Mouse (Mus musculus) layer of hippocampus, adult 8-10 months (tissue): ENCODE results near the gene Naa60. TPM values are rescaled to one million over a fixed set of nuclear protein-coding genes. Genes with fewer than 3 reads are reported as not detected.

Experiments
- DNase-seq, 2 experiments: peaks; one replicate each; pipeline ENCODE4 v3.0.0; 2022; ENCODE audit warnings: low spot score in 2 of 2
- total RNA-seq, 4 experiments: library from RNA; stranded (reverse); gene quantifications; 2 replicates each; pipeline ENCODE4 v1.2.4; 2022

Gene Naa60
- total RNA-seq, 4 experiments from 2014 or later = 96.9 to 125 (median 103) TPM

GRCm38 (mm10) chr16:3885065-3885670, 13.0 kb downstream of the Naa60 start:
- DNase-seq = no peak

DNA sequence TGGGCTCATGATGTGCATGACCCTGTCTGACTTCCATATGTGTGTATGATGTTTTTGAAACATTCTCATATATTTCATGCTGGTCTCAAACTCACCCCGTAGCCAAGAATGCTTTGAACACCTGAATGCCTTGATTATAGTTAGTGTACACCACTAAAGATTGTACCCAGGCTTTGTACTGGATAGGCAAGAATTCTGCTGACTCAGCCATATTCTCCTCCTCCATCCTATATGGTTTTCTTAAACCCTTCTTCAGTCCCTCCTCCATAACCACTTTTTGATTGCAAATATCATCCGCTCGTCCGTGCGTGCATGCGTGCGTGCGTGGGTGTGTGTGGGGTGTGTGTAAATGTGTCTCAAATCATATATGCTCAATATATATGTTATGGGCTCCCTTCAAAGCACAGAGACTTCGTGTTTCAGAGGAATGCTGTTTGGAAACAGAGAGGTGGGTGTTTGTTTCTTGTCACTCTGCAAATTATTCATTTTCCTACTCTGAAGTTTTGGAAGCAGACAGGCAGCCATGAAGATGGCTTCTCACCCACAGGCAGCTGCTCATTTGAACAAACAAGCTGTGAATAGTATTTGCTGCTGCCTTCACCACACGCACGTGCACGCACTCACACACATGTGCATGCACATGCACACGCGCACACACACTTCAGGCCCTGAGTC, 19.6 kb downstream of the Naa60 start:
- no peak for DNase-seq

DNA sequence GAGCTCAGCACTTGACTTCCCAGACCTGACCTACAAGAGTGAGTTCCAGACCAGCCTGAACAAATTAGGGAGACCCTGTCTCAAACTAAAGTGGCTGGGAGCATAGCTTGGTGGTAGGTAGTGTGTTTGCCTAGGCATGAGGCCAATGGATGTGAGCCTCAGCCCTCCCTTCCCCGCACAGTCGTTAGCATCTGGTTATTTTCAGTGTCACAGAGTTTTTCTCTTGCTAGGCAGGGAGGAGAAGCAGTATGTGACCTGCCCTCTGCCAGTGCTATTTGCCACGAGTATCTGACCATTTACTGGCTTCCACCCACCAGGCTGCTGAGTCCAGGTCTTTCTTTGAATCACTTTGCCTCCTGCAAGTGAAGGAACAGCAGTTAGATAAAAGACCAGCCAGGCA, 21.6 kb downstream of the Naa60 start:
- no peak for DNase-seq

GRCm38 (mm10) chr16:3895173-3895792, 23.1 kb downstream of the Naa60 start:
- DNase-seq = no peak

DNA sequence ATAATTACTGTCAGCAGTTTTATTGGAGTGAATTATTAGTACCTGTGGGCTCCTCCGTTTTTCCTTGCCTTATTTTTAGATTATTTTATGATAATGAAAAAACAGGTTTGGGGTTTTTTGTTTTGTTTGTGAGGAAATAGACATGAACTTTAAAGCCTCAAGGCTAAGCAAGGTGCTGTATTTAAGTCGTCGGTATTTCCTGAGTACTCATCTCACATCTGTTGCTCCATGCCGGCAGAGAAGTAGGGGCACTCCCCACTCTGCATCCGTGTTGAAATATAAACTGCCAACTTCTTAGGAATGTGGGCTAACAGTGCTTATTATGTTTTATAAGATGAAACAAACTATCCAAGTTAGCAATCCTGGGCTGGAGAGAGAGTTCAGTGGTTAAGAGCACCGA, 23.9 kb downstream of the Naa60 start:
- DNase-seq = no peak

DNA sequence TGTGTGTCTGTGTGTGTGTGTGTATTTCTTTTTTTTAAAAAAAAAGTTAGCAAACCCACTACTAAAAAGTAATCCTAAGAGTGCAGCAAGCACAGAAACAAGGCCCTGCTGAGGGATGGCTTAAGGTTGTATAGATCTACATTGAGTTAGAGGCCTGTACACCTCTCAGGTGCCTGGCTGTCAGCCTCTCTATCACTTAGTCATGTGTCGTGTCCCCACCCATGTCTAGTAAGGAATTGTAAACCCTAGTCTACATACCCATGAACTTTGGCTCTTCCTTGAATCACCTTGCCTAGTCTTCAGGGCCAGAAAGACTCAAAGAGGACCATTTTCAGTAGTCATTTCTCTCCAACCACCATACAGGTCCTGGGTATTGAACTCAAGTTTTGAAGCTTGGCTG, 24.4 kb downstream of the Naa60 start:
- DNase-seq = no peak

DNA sequence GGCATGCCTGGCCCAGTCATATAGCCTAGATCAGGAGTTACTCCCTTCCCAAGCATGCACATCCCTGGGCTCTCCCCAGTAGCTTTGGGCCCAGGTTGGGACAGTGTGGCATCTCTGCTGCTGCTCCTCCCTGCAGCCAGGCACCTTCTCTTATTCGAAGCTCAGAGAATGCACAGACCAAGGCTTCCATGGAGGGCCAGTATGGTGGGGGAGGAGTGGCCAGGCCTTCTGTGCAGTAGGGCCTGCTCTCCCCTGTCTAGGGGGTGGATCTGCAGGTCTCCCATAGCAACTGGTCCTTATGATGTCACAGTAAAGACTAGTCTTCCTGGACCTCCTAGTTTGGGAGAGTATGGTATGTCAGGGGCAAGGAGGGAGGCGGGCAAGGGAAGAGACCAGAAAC, 35.3 kb downstream of the Naa60 start:
- DNase-seq = no peak

DNA sequence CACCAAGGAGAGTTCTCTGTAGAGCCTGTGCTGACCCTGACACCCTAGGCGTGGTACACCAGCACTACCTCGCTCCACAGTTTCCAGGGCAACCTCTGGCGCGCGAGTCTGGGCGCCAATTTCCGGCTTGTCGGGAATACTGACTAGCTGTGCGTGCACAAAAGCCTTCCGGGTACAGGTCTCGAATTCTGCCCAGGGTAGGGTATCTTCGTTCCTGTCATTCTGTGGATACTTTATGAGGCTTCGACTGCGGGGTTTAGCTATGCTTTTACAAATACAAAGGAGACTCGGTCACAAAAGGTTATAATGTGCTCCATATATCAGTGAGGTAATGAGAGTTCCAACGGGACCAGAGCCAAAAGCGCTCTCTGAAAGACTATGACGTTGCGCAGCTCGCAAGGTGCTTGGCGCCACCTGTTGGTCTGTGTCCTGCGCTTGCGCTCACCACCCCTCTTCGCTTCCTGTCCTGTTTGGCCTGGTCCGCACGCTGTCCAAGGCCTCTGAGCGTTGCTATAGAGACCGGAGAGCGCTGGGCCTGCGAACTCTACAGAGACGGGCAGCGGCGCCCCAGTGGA, 36.4 kb downstream of the Naa60 start, which contains the start of the genes 1700037C18Rik and Cluap1:
Gene 1700037C18Rik, minus strand, starts transcription at position 153 of the 575 bp plus-strand sequence.
Gene Cluap1, plus strand, starts transcription at position 265 of the 575 bp plus-strand sequence.
- DNase-seq = peak; percentile 94 to 96

DNA sequence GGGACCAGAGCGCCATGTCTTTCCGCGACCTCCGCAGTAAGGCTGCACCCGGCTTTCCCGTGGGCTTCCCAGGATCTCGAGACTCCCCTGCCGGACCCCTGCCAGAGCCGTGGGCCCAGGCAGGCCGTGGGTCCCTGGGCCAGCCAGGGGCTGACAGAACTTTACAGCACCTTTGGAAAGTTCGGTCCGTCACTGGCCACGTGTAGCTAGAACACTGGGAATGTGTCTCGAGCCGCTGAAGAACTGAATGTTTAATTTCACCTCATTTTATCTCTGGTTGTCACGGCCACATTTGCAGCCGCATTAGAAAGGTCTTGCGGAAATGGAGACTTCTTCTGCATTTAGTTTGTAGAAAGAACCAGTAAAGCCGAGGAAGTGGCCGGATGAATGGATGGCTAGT, 36.9 kb downstream of the Naa60 start:
- no peak for DNase-seq

- DNase-seq = no peak
Measured at GRCm38 (mm10) chr16:3920756-3921155, 48.6 kb downstream of the Naa60 start.

- no peak for DNase-seq
Measured at GRCm38 (mm10) chr16:3923515-3923914, 51.3 kb downstream of the Naa60 start.

DNA sequence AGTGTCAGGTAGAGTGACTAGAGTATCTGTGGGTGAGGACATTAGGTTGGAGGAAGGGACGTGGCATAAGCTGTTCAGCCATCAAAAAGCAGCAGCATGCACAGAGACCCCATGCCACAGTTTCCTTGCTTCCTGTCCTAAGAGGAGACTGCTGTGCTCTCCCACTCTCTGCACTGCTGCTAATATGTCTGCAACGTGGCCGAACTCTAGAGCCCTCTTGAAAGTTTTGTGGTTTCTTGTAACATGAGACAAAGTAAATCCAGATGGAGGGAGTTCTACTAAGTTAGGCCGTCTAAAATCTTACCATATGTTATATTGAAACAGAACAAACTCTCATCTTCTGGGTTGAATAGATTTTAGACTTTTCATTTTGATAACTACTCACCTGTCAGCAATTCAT, 51.8 kb downstream of the Naa60 start:
- no peak for DNase-seq

- DNase-seq = no peak
Measured at GRCm38 (mm10) chr16:3928582-3928981, 56.4 kb downstream of the Naa60 start.

DNA sequence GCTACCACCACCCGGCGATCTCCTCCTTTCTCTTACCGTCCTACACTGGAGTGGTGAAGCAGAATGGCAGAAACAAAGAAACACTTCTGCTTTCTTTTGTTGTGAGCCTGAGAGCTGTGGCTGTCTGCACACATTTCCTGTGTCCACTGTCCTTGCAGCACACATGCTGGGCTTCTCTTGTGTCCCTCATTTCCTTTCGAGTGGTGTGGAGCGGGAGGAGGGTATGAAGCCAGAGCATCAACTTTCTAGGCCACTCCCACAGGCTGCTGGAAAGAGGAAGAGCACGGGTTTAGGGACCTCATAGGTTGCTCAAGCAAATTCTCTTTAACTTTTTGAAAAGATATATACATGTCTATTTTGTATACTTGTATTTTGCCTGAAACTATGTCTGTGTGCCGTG, 57.0 kb downstream of the Naa60 start:
- no peak for DNase-seq

- no peak for DNase-seq
Measured at GRCm38 (mm10) chr16:3933536-3933935, 61.4 kb downstream of the Naa60 start.

- DNase-seq = no peak
Measured at GRCm38 (mm10) chr16:3934091-3934490, 61.9 kb downstream of the Naa60 start.

- no peak for DNase-seq
Measured at GRCm38 (mm10) chr16:3934701-3935100, 62.5 kb downstream of the Naa60 start.

DNA sequence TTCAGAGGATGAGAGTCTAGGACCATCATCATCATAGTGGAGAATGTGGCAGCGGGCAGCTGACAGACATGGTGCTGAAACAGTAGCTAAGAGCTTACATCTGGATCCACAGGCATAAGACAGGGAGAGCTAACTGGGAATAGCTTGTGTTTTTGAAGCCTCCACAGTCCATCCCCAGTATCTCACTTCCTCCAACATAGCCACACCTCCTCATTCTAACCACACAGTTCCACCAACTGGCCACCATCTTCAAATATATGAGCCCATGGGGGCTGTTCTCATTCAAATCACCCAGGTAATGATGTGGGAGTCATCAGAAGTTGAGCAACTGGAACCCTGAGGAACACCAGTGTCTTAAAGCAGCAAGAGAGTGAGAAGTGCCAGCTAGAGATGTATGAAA, 79.0 kb downstream of the Naa60 start:
- no peak for DNase-seq
